Mouse (Mus musculus) megakaryocyte, adult 5-6 weeks (primary cell): ENCODE results near the gene Plxna2. TPM values are rescaled to one million over a fixed set of nuclear protein-coding genes. Genes with fewer than 3 reads are reported as not detected.

Experiments used
- ATAC-seq: 2 replicates; pipeline ENCODE4 v1.8.0; 2016; ENCODE audit warnings: mild to moderate bottlenecking, inconsistent platforms; ENCODE audit not compliant: poor library complexity, severe bottlenecking
- total RNA-seq, 2 experiments: library from RNA; stranded (forward) in 1 of 2; stranded (reverse) in 1 of 2; fragments of 153-499, 151-499 nt in 1 of 2; fragments of 221-1000, 200-1000 nt in 1 of 2; gene quantifications; 2 replicates each; pipeline versions ENCODE4 v1.2.3 to v1.2.4; 2015 to 2017

Gene Plxna2
- total RNA-seq, 2 experiments from 2014 or later: 0.18 TPM; not detected in 1

- ATAC-seq: peak; percentile 43; the same call in 1 of the 2 replicates
Observed at GRCm38 (mm10) chr1:194761432-194762212, 143.6 kb downstream of the Plxna2 start.

DNA sequence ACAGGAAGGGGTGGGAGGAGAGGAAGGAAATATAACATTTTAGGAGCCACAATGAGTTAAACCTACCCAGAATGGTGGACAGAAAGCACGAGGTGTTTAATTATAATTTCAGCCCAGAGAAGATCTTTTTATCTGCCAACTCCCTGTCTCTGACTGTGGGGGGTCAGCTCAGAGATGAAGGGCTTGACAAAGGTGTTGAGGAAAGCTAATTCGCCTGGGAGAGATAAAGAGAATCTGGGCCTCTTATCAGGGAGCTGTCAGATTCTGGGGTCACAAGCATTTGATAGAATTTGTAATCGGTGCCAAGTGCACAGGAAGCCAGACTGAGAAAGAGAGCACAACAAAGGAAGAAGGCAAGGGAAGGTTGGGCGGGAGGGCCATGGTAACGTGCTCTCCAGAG is 144.9 kb downstream of the Plxna2 start:
- no peak for ATAC-seq

GRCm38 (mm10) chr1:194764951-194765350 is 146.9 kb downstream of the Plxna2 start:
- ATAC-seq: no peak

- no peak for ATAC-seq
Observed at GRCm38 (mm10) chr1:194768799-194769198, 150.8 kb downstream of the Plxna2 start.

- ATAC-seq: no peak
Observed at GRCm38 (mm10) chr1:194772053-194772452, 154.0 kb downstream of the Plxna2 start.

DNA sequence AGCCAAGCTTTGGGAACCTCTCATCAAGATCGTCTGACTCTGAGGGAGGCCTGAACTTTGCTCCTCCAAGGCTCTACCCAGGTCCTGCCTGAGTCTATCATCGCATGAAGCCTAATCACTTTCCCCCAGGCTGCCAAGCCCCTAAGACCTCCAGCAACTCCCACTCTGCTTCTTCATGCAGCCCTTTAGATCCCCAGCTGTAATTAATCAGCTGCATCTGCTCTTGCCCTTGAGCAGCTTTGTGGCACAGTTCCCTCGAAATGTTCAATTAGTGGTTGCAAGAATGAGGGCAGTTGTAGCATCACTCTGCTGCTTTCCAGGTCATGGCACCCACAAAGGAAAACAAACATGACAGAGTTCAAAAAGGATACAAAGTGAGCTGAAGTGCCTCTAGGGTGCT is 155.9 kb downstream of the Plxna2 start:
- no peak for ATAC-seq

DNA sequence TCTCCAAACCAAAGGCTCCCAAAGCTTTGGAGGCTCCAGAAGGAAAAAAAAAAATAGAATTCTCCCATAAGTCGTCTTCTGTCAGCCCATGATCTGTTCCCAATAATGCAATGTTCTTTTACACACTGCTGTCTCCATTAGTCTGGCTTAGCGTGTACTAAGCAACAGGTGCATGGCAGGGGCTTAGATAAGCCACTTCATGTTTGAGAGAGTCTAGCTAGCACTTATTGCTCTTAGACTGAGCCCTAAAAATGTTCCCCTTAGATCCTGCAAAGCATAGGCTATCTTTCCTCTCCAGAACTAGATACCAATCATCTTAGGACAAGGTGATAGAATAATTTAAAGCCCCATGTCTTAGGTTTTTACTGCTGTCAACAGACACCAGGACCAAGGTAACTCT is 156.3 kb downstream of the Plxna2 start:
- ATAC-seq: no peak

- ATAC-seq: no peak
Observed at GRCm38 (mm10) chr1:194774754-194775153, 156.7 kb downstream of the Plxna2 start.

GRCm38 (mm10) chr1:194775656-194776374 is 157.8 kb downstream of the Plxna2 start:
- ATAC-seq: peak; percentile 77

DNA sequence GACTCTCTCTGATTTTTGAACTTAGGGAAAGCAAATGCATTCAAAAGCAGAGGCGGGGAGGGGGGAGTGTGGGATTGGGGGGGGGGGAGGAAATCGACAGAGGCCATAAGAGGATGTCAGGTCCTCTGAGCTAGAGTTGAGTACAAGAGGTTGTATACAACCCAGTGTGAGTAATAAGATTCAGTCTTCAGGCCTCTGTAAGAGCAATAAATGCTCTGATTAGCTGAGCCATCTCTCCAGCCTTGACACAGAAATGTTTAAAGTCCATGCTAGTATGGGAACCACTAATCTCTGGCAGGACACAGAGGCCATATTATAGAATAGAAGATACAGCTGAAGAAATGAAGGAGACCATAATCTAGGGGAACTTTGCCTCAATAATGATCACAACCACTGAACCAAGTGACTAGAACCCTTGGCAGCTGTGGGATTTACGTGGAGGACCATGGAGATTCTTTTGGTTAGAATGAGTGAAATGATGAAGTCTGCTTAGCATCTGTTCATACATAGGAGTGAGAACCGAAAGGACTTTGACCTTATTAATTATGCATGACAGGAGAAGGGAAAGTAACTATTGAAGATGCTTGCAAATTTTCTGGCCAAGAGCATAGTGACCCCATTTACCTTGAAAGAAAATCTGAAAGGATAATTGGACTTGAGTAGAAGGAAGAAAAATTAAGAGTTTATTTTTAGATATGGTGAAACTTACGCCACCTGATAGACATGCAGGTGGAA is 158.7 kb downstream of the Plxna2 start:
- no peak for ATAC-seq

GRCm38 (mm10) chr1:194777608-194778007 is 159.6 kb downstream of the Plxna2 start:
- ATAC-seq: no peak

DNA sequence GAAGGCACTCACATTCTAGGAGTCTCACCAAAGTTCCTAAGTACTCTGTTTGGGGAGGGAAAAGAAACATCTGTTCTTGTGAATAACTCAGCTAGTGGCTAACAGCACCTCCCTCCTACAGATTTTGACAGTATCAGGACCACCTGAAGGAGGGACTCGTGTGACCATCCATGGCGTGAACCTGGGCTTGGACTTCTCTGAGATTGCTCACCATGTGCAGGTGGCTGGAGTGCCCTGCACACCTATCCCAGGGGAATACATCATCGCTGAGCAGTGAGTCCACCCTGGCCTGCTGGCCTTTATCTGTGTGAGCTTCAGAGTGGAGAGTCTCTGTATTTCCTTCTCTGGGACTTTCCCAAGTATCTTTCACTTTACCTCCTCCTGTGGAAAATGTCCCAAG is 162.4 kb downstream of the Plxna2 start:
- ATAC-seq: no peak

GRCm38 (mm10) chr1:194780794-194781390 is 162.9 kb downstream of the Plxna2 start:
- ATAC-seq: no peak

- ATAC-seq: no peak
Observed at GRCm38 (mm10) chr1:194781556-194781955, 163.5 kb downstream of the Plxna2 start.

GRCm38 (mm10) chr1:194782325-194782724 is 164.3 kb downstream of the Plxna2 start:
- ATAC-seq: no peak

- no peak for ATAC-seq
Observed at GRCm38 (mm10) chr1:194787626-194788025, 169.6 kb downstream of the Plxna2 start.

- ATAC-seq: no peak
Observed at GRCm38 (mm10) chr1:194793226-194793924, 175.4 kb downstream of the Plxna2 start.

DNA sequence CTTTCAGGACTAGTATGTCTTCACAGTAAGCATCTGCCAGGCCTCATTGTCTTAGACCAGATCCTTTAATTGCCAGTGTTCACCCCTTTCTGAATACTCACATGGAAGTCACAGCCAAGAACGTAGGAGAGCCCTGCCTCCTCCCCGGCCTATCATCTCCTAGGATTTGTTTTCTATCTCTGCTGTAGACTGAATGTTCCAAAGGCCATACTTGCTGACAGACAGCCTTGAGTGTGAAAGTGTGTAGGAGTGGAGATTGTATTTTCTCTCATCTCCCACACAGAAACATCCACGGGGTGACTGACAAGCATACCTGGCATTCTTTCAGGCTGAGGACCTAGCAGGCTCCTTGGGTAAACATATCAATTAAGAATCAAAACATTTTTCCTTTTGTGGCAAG is 177.3 kb downstream of the Plxna2 start:
- no peak for ATAC-seq

DNA sequence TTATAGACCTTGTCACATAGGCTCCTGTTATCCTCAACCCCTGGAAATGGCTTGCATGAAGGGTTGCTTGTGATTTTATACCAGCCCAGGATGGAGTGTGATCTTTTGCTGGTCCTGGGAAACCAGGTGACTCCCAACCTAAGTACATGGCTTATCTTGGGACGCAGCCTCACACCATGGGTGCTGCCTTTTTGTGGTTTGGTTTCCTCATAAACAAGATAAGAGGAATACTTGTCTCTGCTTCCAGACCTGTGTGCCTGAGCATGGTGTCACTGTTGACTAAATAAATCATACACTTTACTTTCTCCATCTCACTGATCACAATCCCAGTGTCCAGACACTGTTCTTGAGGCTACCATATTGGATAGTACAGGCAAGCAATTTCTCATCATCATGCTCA is 179.8 kb downstream of the Plxna2 start:
- no peak for ATAC-seq

GRCm38 (mm10) chr1:194798511-194798910 is 180.5 kb downstream of the Plxna2 start:
- ATAC-seq: no peak

GRCm38 (mm10) chr1:194808261-194808660 is 190.2 kb downstream of the Plxna2 start:
- ATAC-seq: no peak
